Mouse (Mus musculus) lung, postnatal 0 days (tissue): Measurements from ENCODE around the gene Commd6.

Experiments
- CTCF ChIP-seq: IDR thresholded peaks from 2 replicates; pipeline ENCODE4 v1.5.1; 2016; ENCODE audit warnings: antibody characterized with exemption, mild to moderate bottlenecking
- EP300 ChIP-seq: IDR thresholded peaks from 2 replicates; pipeline ENCODE4 v1.6.1; 2016; ENCODE audit warnings: antibody characterized with exemption, mild to moderate bottlenecking, control low read depth

GRCm38 (mm10) chr14:101656307-101656706, 15.8 kb upstream of the Commd6 start:
- TF ChIP-seq CTCF (no peak), EP300 (no peak)
